Mouse (Mus musculus) heart, adult 11 months (tissue): ENCODE data around the gene Ada.

Experiments
- DNase-seq: peaks from one replicate; pipeline ENCODE4 v3.0.0; 2022

Gene Ada

DNA sequence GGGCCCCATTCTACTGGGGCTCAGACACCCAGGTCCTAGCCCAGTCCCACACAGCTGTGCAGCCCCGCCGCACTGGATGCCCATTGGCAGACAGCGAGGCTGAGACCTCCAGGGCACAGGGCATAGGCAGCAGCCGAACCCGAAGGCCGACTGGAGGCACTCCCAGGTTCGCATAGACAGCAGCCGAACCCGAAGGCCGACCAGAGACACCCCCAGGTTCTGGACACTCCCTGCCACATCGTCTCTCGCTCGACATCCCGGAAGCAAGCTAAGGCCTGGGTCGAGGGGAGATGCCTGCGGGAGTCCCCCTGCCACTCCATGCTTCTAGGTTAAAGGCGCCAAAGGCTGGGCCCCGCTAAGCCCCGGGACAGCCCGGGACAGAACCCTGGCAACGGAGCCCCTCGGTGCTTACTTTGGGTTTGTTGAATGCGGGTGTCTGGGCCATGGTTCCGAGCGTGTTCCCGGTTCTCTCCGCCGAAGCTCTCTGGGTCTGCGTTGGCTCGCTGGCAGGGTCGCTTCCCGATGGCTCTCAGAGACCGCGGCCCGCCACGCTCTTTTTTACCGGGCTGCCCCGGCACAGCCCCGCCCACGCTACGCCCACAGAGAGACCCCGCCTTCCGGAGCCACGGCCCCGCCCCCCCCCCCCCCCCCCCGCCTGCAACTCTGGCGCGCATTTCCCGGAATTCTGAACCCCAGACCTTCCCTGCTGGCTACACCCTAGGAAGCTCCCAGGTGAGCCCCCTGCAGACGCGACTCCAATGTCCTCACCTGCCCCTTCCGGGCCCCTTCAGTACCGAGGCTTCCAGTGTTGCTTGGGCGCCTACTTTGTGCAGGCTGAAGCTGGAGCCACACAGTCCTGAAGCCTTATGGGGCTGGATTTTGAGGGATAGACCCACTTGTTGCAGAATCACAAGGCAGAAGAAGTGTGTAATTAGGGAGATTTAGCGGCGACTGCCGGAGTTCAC, at the start of gene Ada:
TSS of gene Ada (minus strand) at position 593 of the 965 bp plus-strand sequence.
- peak; percentile 95 for DNase-seq

DNA sequence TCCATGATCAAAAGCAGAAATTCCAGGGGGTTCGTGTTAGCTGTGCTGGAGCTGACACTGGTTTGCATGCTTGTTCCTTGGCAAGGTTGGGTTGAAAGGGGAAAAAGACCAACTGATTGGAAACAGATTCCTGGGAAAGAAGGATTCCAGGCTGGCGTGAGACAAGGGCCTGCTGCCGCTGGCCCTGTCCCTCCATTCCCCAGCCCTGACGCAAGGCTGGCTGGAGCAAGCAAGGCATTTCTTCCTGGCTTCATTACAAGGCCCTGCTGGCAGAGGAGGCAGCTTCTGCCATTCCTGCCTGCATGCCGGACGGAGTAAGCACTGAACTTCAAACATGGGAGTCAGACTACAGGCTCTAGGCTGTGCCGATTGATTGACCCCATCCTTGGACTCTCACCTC, 48.4 kb upstream of the Ada start:
- DNase-seq: peak; percentile 98

DNA sequence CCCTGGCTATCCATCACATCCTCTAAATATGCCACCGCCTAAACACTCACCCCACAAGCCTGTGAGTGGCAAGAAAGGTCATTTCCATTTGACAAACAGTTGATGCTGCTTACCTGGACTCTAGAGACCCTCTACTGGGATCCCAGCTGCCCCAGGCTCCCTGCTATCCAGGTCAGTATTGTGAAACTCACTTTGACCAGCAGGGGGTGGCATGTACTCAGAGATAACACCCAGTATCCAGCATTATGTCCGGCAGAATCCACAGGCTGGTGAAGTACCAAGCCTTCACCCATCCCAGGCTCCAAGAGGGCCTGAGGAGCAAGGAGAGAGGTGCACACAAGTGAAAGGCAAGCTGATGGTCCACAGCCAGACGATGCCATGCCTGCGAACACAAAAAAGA, 38.4 kb upstream of the Ada start:
- DNase-seq: peak; percentile 96

DNA sequence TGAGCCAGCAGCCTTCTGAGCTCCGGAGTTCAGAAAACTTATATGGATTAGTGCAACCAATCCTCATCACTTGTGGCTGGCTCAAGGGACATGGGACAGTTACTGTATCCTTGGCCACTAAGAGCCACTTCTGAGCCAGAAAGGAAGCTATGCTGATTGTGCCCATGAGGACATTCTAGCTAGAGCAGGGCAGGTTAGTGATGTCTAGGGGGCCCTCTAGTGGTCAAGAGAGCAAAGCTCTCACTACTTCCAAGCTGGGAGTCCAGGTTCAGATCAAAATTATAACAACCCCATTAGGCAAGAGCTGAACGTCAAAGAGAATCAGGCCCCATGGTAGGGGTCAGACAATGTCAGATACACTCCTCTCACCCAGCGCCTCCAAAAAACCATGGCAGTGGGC, 37.7 kb upstream of the Ada start:
- DNase-seq: peak; percentile 96

DNA sequence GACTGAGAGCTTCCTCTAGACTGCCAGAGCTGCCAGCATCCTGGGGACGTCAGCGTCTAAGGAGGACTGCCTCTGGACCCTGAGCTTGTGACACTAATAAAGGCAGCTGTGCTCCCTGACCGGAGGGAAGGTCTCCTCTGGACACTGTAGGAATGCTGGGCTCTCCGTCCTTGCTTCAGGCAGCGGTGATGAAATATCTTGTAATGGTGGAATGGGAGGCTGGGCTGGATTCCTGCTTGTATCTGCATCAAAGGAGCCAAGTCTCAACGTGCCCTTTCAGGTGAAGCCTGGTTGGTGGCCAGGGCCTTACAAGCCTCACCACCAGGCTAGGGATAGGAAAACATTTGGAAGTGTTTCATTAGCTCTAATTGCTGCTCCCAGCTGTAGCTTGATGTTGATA, 37.0 kb upstream of the Ada start:
- DNase-seq: no peak

DNA sequence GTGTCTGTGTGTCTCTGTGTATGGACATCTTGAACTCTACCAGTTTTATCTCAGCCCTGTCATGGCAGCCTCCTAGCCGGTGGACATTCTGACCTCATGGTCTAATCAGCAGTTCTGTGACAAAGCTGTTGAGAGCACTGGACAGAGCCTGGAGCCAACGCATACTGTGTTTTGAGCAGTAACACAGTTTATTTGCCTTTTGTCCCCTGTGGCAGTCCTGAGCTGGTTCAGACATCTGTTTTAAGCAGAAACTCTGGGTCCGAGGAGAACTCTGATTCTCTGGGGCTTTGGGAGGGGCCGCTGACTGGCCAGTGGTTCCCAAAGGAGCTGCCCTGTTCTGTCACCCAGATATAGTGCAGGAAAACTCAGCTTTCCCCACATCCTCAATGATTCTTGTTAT, 33.9 kb upstream of the Ada start:
- DNase-seq: peak; percentile 96

DNA sequence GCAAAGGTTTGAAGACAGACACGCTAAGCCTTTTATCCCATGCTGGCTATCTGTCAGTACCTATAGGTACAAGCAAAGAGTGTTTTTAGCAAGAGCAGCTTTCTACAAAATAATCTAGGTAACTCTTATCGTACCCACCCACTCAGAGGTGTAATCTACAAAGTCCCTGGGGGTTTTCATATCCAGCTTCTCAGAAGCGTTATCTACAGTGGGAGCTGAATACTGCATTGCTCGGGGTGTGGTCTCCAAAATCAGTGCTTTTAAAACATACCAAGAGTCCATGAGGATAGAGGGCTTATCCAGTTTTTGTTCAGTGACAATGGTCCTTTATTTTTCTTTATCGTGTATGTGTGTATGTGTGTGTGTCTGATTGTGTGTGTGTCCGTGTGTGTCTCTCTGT, 33.3 kb upstream of the Ada start:
- DNase-seq: no peak

DNA sequence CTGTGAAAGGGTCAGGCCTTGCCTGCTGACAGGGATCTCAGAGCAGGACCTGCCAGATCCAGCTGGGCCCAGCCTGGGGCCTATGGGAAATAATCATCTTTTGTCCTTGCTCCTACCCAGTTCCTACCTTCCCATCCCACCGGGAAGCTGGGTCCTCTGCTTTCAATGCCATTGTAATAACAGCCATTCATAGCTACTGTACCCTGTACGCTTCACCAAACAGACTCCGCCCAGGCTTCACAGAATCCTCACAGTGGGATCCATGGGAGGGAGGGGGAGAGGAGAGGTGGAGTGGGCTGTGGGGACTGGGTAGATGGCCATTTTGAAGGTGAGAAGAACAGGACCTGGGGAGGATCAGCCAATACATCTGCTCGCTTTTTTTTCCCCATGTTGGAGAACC, 28.9 kb upstream of the Ada start:
- no peak for DNase-seq

DNA sequence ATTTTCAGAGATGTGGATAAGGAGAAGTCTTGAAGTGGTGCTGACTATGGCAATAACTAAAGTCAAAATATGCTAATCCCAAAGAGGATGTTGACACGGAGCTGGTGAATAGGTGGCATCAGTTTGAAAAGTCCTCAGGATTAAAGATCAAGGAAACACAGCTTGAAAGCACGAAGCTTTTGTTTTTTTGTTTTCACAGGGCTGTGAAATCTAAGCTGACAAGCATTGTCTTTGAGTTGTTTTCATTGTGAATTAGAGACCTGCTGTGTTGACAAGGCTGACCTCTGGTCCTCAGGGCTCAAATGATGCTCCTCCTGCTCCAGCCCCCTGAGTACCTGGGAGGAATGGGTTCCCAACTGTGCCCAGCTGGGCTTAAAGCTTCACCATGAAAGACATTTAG, 27.0 kb upstream of the Ada start:
- DNase-seq: no peak

DNA sequence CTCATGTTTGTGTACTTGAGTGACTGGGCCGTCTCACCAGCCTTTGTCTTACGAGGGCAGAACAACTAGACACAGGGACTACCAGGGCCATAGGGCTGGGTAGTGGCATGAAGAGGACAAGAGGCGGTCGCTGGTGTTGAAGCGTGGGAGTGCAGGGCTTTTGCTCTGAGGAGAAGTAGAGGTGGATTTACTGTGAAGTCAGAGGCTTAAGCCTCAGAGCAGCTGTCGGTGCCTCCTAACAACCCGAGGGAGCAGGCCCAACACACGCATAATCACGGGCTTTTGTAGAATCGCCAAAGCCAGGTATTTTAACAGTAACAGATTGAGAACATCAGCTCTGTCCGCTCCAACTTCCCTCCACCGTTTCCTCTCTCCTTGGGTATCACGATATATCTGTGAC, 26.6 kb upstream of the Ada start:
- DNase-seq: no peak

DNA sequence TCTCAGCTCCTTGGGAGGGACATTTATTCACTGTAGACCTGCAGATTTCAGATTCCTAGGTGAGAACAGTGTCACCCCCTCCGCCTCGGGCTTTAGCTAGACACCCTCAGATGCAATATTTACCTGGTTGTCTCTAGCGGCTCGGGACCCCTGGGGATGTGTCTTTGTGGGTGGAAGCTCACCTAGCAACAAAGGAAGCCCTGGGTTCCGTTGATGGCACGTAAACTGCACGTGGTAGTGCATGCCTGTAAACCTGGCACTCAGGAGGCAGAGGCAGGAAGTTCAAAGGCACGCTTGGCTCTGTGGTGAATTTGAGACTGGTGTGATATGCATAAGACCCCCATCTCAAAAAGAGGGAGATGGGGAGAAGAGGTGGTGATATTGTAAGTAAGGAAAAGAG, 20.7 kb upstream of the Ada start:
- peak; percentile 82 for DNase-seq

DNA sequence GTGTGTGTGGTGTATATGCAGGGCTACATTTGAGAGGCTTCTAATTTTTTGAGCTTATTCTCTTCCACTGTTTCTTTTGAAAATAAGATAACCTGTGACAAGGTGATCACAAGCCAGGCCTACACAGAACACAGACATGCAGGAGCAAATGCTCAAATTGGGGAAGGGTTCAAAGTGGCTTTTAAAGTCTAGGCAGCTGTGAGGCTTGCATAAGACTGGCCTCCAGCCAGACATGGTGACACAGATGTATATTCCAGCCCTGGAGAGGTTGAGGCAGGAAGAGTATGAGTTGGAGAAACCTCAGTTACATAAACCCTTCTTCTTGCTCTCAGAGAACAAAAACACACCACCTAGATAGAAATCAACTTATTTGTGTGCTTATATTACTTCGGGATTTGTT, 16.9 kb upstream of the Ada start:
- peak; percentile 74 for DNase-seq

DNA sequence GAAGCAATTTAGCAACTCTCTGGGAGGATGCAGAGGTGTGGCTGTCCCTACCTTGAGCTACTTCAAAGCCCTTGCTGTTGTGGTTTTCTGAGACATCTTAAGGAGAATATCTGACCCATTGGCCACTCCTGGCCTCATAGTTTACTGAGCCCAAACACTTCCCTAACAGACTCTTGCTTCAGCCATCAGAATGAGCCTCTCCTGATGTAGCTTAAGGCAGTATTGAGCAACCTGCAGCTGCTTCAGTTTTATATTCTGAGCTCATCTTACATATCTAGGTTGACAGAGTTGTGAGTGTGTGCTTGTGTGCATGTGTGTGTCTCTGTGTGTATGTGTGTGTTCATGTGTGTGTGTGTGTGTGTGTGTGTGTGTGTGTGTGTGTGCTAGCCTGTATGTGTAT, 16.2 kb upstream of the Ada start:
- peak; percentile 53 for DNase-seq

DNA sequence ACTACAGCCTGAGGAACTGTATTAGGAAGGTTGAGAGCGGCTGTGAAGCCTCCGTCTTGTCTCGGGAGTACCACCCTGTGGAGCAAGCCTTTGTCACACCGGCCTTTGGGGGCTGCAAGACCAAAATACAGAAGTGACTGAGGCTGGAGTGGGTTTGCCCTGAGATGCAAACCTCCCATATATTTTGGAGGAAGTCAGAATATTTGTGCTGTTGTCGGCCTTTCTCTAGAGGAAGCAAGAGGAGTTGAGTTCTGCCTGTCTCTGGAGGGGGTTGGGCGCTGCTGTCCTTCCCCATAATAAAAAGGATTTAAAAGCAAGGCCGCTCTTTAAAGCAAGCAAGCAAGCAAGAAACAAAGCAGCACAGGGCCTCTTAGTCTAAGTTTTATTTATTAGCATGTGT, 11.4 kb upstream of the Ada start:
- peak; percentile 93 for DNase-seq

DNA sequence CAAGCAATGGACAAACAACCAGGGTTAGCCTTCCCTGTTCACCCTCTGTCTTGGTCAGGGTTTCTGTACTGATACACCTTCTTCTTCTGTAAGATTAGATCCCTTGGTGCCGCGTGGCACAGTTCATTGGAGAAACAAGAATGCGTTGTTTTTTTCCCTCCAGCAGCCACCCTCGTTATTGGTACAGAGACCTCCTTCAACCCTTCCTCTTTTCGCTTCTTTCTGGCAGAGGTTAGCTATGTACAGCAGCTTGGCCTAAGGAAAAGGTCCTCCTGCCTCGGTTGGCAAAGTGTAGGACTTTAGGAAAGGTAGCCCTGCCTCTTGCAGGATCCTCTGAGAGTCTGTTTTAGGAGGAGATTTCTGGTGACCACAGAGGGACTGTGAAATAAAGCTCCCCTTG, 10.6 kb upstream of the Ada start:
- DNase-seq: no peak

DNA sequence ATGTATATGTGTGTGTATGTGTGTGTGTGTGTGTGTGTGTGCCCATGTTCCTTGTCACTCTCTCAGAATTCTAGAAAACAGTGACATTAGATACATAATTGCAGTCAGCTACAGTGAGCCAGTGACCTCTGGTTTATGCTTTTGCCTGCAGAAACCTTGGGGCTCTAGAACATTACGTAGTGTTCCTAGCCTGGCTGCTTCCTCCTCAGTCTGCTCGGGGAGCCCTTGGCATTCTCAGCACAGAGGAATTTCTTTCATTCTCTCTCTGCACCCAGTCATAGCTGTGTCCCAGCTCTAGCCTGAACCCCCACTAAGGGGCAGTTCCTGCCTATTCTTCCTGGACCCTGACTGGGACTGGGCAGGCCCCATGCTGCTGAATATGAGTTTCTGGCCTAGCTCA, 8.1 kb upstream of the Ada start:
- no peak for DNase-seq

DNA sequence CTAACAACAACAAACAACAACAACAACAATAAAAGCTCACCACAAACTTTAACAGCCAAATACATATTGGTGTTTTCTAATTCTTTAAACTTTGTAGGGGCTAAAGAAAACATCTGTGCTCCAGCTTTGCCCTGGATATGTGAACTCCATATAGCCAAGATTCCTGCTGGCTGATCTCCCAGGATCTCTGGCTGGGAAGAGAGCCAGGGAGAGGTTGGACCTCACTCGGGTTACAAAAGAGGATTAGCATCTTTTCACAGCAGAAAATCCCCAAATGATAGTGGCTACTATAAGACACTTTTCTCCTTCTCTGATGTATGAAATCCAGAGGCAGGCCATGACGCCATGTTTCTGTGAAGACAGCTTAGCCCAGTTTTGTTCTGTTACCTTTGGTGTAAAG, 6.7 kb upstream of the Ada start:
- DNase-seq: peak; percentile 95

DNA sequence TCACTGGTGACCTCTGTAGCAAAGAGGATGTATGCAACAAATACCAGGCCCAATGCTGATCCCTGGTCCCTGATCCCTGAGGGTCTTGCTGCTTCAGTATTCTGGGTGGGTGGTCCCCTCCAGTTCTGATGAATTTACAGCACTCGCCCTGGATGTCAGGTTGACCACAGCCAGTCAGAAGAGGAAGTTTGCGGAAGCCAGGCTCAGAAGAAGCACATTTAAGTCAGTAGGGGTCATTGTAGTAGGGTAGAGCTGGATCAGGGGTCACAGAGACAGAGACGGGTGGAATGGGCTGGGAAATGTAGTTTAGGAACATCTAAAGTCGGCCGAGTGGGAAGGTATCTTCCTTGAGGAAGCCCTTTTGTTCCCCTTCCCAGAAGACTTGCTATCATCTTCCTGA, 4.2 kb upstream of the Ada start:
- DNase-seq: no peak

DNA sequence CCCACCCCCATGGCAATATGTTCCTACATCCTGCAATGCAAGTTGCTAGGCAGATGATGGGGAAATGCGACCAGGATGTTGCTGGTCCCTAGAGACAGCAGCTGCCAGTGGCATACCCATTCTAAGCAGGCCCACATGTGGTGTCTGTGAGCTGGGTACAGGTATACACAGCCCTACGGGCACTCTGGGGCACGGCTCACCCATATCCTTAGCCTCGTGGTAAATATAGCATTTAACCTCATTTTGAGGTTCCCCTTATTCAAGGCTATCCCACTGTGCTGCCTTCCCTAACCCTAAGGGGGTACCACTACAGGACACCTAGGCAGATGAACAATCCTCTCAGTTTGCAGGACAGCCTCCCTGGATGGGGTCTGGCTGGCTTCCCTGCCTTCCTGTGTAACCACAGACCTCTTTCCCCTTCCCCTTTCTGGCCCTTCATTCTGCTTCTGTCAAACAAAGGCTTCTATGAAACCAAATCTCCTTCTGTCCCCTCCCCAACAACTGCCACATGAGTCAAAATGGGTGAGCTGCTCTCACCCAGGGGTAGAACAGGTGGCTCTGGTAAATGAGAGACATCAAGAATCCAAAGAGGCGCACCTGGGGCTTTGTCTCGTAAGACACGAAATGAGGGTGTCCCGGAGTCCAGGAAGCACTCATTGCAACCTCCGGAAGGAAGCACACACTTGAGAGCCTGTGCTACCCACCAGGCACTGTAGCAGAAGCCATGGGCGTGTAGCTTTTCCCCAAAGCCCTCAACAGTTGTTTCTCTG, 5.1 kb downstream of the Ada start:
- DNase-seq: no peak

DNA sequence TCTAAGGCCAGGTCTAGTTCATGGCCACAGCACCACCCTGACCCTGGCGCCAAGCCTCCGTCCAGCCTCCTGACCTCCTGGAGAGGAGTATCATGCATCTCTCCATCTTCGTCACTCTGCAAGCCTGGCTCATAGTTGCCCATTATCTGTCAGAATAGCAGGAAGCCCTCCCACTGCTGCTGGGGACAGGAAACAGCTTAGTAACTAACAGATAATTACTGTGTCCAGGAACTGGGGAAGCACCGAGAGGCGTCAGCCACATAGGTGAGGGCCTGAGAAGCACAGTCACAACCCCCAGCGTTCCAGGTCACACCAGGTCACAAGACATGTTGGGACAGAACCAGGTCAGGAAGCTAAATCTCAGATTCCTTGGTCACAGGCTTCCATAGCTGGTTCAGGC, 6.7 kb downstream of the Ada start:
- DNase-seq: no peak

DNA sequence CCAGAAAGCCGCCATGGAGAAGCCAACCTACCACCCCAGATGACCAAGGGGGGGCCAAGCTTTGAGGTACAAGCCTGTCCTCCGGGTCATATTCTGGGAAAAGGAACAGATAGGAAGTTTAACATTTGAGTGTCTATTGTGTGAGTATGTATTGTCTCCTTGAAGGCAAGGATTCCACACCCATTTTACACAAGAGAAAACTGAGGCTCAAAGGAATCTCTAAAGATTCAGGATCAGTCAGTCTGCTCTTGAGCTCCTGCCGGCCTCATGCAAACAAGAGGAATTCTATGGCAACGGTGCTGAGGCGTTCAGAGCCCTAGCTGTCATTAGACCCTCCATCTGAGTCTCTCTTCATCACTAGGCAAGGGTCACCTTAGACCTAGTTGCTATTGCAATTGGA, 7.4 kb downstream of the Ada start:
- DNase-seq: no peak

DNA sequence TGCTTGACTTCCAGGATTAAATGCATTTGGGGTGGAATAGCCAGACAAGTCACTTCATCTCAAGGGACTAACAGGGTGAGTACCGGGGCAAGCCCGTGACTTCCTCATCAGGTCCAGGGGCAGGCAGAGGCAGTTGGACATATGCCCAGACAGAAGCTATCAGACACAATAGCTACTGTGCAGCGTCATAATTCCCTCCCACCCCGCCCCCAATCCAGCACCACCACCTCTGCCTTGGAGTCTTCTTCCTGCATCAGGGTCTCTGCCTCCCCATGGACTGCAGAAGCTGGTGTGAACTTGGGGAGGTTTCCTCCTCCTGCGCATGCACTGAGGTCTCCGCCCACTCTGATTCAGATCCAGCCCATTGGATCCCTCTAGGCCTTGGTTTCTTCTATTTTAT, 14.1 kb downstream of the Ada start:
- DNase-seq: peak; percentile 99

DNA sequence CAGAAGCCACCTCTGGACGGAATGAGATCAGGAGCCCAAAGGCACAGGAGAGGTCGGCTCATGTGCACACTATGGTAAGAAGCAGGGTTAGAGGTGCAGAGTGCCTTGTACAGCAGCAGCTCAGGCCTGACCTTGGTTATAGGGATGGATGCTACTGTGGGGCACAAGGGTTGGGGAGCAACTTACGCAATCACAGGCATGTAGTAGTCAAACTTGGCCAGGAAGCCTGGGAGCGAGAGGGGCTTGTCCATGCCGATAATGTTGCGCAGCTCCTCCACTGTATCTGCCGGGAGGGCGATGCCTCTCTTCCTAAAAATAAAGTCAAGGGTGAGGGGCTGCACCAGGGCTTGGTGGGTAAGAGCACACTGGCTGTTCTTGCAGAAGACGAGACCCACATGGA, 14.9 kb downstream of the Ada start:
- DNase-seq: peak; percentile 89

DNA sequence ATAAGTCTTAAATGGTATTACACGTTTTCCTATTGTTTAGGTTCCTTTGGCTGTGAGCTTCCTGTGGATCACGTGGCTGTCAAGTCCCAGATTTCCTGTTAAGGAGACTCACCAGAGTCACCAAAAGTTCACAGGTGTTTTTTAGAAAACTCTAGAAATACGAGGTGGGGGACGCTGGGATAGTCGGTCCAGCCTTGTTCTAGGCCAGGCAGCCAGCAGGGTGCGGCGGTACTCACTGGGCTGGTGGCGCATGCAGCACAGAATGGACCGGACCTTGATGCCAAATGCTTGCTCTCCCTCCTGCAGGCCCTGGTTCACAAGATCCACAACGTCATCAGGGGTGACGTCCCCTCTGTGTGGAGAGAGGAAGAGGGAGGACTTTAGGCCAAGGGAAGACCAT, 18.0 kb downstream of the Ada start:
- peak; percentile 93 for DNase-seq
